Mouse (Mus musculus) testis, adult 2 months (tissue): Measurements from ENCODE around the gene Hist1h2bh. TPM values are rescaled to one million over a fixed set of nuclear protein-coding genes. Genes with fewer than 3 reads are reported as not detected.
"Not testable (repeated sequence)": the region's sequence is repeated elsewhere in the genome, so short reads cannot be mapped to it uniquely, and the experiment has no call there.

Experiments
- H3K27ac ChIP-seq: fragments of 200-500 bp; 2 replicates; pipeline ENCODE4 v1.5.1; 2012; ENCODE audit warnings: low read depth, low read length; ENCODE audit not compliant: control insufficient read depth, insufficient read depth
- H3K27me3 ChIP-seq: fragments of 200-500 bp; 2 replicates; pipeline ENCODE4 v1.6.1; 2012; ENCODE audit warnings: mild to moderate bottlenecking, low read length, moderate library complexity; ENCODE audit not compliant: control insufficient read depth, insufficient read depth
- H3K36me3 ChIP-seq: fragments of 200-500 bp; 2 replicates; pipeline ENCODE4 v1.6.1; 2012; ENCODE audit warnings: mild to moderate bottlenecking, low read length; ENCODE audit not compliant: control insufficient read depth, insufficient read depth
- H3K4me1 ChIP-seq: fragments of 200-500 bp; 2 replicates; pipeline ENCODE4 v1.6.1; 2012; ENCODE audit warnings: low read length; ENCODE audit not compliant: control insufficient read depth, insufficient read depth
- H3K4me3 ChIP-seq: fragments of 200-500 bp; 2 replicates; pipeline ENCODE4 v1.5.1; 2012; ENCODE audit warnings: low read depth, mild to moderate bottlenecking, low read length, moderate library complexity, mixed read lengths; ENCODE audit not compliant: control insufficient read depth
- CTCF ChIP-seq: fragments of 200-500 bp; IDR thresholded peaks from 2 replicates; pipeline ENCODE4 v1.5.1; 2012; ENCODE audit warnings: low read depth, mild to moderate bottlenecking, inconsistent platforms, low read length, moderate library complexity; ENCODE audit not compliant: control insufficient read depth, insufficient read depth, insufficient replicate concordance
- POLR2A ChIP-seq: fragments of 200-500 bp; IDR thresholded peaks from 2 replicates; pipeline ENCODE4 v1.6.1; 2012; ENCODE audit warnings: low read depth, mild to moderate bottlenecking, inconsistent platforms, low read length, moderate library complexity; ENCODE audit not compliant: control insufficient read depth
- polyA plus RNA-seq: library from polyadenylated mRNA; depleted of rRNA; stranded (reverse); fragments of >200 nt; gene quantifications from 2 replicates; pipeline ENCODE4 v1.2.3, GENCODE M21; 2012

Hist1h2bh gene
- polyA plus RNA-seq, 1 experiment: 0.07 TPM

DNA sequence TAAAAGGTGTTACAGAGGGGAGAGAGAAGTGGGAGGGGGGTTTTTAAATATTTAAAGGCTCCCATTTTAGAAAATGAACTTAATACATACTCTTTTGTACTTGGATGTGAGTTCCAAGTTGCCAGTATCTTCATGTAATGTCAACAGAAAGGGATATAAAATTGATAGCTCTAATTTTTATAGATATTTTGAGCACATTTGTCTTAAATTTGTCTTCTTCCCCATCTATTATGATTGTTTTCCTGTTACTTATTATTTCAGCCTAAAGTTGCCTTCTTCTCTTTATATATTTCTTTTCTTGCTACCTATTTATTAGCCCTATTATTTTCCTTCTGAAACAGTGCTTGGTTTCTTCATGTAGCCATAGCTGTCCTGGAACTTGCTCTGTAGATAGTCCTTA lies 9.8 kb upstream of the Hist1h2bh start, which contains the start of gene Hist1h1d:
Gene Hist1h1d, plus strand, starts transcription at position 301 of the 400 bp plus-strand sequence.
- Histone ChIP-seq H3K4me3 (no peak within 1 kb of the TSS), H3K36me3 (no peaks in the 10 kb centered on the region), H3K27ac (no peak within 1 kb of the TSS), H3K27me3 (no peaks in the 10 kb centered on the region), H3K4me1 (peaks cover 3% of the 10 kb centered on the region)
- TF ChIP-seq CTCF (no peak), POLR2A (no peak)

DNA sequence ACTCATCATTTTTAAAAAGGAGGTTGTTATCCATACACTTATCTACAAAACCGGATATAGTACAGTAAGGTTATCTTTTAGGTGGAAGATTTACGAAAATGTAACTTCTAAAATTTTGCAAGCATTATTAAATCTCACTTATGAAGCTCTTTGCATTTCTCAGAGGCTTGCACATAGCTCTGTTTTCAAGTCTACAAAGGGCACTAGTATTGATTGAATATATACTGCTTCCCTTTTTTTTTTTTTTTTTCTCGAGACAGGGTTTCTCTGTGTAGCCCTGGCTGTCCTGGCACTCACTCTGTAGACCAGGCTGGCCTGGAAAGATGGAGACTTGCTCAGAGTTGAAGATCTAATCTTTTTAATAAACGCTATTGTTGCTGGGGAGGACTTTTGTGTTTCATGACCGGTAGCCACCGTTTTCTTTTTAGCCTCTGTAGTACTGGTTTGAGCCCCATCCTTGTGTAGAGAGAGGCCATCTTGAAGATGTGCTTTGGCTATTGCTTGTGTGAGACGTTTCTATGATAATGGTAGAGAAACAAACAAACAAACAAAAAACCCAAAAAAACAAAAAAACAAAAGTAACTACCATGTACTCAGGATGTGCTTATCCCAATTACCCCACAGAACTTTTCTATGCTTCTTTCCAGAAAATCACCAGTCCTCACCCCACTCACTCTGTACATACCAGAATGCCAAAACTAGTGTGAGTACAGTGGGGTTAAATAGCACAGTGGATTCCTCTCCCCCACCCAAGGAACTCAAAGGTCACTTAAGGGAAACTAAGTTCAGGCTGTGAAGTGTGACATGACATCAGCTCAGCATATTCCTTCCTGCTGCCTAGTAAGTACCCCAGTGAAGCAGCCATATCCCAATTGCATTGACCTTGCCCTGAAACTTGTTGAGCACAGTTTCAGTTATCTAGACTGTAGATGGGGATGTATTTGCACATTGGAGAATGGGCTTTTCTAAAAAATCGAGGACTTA lies 9.0 kb upstream of the Hist1h2bh start:
- Histone ChIP-seq H3K27me3 (no peaks in the 10 kb centered on the region), H3K27ac (no peak overlapping the region), H3K4me1 (peaks cover 3% of the 10 kb centered on the region), H3K4me3 (no peak overlapping the region), H3K36me3 (no peaks in the 10 kb centered on the region)
- TF ChIP-seq POLR2A: no peak
- TF ChIP-seq CTCF: no peak

DNA sequence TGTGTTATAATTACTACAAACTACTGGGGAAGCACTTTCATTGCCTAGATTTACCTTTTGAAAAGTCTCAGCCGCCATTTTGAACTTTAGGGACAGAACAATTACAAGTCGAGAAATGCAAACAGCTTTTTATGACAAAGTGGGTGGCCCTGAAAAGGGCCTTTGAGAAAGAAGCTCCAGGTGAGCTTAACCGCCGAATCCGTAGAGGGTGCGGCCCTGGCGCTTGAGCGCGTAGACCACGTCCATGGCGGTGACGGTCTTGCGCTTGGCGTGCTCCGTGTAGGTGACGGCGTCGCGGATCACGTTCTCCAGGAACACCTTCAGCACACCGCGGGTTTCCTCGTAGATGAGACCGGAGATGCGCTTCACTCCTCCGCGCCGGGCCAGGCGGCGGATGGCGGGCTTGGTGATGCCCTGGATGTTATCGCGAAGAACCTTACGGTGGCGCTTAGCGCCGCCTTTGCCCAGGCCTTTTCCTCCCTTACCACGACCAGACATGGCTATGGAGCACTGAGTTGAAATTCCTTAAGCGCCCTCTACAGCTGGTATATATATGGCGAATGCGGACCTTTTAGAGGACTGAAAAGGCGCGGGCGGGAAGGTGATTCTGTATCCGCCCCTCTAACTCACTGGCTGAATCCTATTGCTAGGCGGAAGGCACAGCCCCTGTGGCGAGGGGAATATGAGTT lies 8.1 kb upstream of the Hist1h2bh start, which contains the start of gene Hist1h4f:
Gene Hist1h4f, minus strand, starts transcription at position 503 of the 689 bp plus-strand sequence.
- H3K4me1 ChIP-seq, H3K27me3 ChIP-seq, H3K36me3 ChIP-seq: not testable (repeated sequence)
- peak; percentile 51; the same call in 1 of the 2 replicates for TF ChIP-seq POLR2A
- H3K27ac ChIP-seq: peak within 1 kb of the TSS; percentile 36; the same call in 1 of the 2 replicates
- peak within 1 kb of the TSS; percentile 66 for H3K4me3 ChIP-seq

DNA sequence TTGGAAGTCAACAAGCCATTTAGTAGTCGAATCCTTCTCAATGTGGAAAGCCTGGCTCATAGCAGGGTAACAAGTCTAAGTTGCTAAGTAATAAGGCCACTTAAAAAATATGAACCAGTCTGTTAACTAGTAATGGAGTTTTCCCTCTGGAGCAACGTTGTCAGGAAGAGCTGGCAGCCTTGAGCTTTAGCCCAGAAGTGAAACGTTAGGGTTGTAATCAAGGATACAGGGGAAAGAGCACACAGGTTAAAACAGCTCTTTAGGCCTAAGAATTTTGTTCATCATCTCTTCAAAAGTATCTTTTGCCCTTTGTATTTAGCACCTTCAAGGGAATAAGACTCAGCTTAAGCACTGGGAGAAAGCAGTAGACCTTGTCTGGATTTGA lies 7.6 kb upstream of the Hist1h2bh start:
- Histone ChIP-seq H3K4me3 (no peak overlapping the region), H3K36me3 (no peaks in the 10 kb centered on the region), H3K27me3 (no peaks in the 10 kb centered on the region), H3K27ac (no peak overlapping the region; the same call in 1 of the 2 replicates), H3K4me1 (peaks cover 3% of the 10 kb centered on the region)
- TF ChIP-seq CTCF (no peak), POLR2A (no peak)

DNA sequence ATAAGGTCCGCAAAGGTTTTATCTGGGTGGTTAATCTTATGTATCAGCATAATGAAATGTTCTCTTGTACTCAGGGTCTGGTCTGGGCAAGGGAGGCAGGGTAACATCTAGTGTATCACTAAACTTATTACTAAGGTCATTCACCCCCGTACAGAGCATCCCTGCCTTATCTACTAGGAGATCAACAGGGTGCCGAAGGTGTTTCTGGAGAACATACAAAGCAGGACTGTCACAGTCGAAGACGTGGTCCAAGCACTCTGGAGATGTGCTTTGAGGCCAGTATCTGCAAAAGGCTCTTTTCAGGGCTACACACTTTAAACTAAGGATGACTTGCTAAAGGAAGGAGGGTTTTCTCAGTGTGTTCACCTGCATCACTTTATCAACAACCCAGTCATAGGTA lies 3.5 kb upstream of the Hist1h2bh start:
- H3K4me3 ChIP-seq: no peak overlapping the region
- TF ChIP-seq POLR2A (no peak), CTCF (no peak)
- no peak overlapping the region for H3K27ac ChIP-seq
- no peaks in the 10 kb centered on the region for H3K36me3 ChIP-seq
- H3K27me3 ChIP-seq: no peaks in the 10 kb centered on the region
- H3K4me1 ChIP-seq: peaks cover 6% of the 10 kb centered on the region

DNA sequence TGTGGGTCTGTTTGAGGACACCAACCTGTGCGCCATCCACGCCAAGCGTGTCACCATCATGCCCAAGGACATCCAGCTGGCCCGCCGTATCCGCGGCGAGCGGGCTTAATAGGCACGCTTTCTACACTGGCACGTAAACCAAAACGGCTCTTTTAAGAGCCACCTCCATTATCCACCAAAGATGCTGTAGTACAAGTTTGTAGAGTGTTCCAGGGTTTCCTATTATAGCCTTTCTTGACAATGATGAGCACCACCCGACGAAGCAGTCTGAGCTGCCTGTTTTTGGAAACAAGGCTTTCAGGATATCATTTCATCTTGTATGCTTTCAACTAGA lies 1.6 kb upstream of the Hist1h2bh start:
- not testable (repeated sequence) for H3K27ac ChIP-seq, H3K36me3 ChIP-seq, H3K27me3 ChIP-seq, H3K4me3 ChIP-seq, H3K4me1 ChIP-seq

DNA sequence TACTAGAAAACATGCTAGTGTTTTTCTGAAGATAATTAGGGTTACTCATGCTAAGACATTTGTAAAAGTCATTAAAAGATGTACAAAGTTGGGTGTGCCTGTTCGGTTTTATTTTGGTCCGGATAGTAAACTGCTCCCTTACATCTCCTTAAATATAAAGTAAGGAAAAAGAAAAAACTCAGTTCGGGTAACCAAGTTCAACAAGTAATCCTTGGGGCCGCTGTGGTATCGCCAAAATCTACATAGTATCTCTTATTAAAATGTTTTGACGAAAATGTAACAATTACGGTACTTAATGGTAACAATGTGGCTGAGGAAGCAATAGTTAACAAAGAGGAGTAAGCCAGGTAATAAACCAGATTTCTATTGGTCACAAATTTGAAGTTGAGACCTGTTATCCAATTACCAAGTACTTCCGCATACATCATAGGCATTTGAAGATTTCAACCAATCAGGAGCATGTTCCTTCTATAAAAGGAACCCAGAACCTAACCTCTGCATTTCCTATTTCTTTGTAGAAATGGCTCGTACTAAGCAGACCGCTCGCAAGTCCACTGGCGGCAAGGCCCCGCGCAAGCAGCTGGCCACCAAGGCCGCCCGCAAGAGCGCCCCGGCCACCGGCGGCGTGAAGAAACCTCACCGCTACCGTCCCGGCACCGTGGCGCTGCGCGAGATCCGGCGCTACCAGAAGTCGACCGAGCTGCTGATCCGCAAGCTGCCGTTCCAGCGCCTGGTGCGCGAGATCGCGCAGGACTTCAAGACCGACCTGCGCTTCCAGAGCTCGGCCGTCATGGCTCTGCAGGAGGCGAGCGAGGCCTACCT lies 984 bp upstream of the Hist1h2bh start, which contains the start of gene Hist1h3f:
Gene Hist1h3f, plus strand, starts transcription at position 88 of the 822 bp plus-strand sequence.
- no peaks in the 10 kb centered on the region for H3K27me3 ChIP-seq
- no peak within 1 kb of the TSS for H3K27ac ChIP-seq
- TF ChIP-seq CTCF (no peak), POLR2A (peak; percentile 70; the same call in 1 of the 2 replicates)
- peak within 1 kb of the TSS; percentile 60 for H3K4me3 ChIP-seq
- no peaks in the 10 kb centered on the region for H3K36me3 ChIP-seq
- H3K4me1 ChIP-seq: peaks cover 3% of the 10 kb centered on the region

DNA sequence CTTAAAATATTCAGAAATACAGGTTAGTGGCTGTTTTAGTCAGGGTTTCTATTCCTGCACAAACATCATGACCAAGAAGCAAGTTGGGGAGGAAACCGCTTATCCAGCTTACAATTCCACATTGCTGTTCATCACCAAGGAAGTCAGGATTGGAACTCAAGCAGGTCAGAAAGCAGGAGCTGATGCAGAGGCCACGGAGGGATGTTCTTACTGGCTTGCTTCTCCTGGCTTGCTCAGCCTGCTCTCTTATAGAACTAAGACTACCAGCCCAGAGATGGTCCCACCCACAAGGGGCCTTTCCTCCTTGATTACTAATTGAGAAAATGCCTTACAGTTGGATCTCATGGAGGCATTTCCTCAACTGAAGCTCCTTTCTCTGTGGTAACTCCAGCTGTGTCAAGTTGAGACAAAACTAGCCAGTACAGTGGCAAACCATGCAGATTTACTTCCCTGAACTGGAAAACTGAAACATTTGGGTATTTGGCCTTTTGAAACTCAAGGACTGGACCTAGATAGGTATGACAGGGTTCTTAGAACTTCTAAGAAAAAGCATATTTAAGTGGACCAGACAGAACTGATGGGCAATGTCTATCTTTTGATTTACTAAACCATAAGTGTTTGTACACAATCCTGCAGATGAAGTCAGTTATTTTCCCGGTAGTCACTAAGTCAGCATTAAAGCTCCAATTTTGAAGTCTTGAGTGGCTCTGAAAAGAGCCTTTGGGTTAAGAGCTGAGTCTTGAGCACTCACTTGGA lies 789 bp downstream of the Hist1h2bh start:
- H3K27me3 ChIP-seq, H3K4me1 ChIP-seq, H3K4me3 ChIP-seq, H3K36me3 ChIP-seq, H3K27ac ChIP-seq: not testable (repeated sequence)
